Mouse (Mus musculus): Measurements from ENCODE around the gene Nfib.
A peak's percentile ranks its signal among the peaks of the same experiment; 100 is the strongest.

Nfib gene

GRCm38 (mm10) chr4:82588718-82589117 is 116.8 kb downstream of the Nfib start:
- DNase-seq = no peak

- DNase-seq = no peak
Observed at GRCm38 (mm10) chr4:82587146-82587870, 118.2 kb downstream of the Nfib start.

- DNase-seq = no peak
Observed at GRCm38 (mm10) chr4:82586637-82587036, 118.9 kb downstream of the Nfib start.

GRCm38 (mm10) chr4:82585536-82585935 is 120.0 kb downstream of the Nfib start:
- DNase-seq = no peak

GRCm38 (mm10) chr4:82585056-82585455 is 120.5 kb downstream of the Nfib start:
- no peak for DNase-seq

GRCm38 (mm10) chr4:82584548-82584947 is 121.0 kb downstream of the Nfib start:
- DNase-seq = no peak

- DNase-seq = no peak
Observed at GRCm38 (mm10) chr4:82573291-82573605, 132.3 kb downstream of the Nfib start.

GRCm38 (mm10) chr4:82572410-82573290 is 132.9 kb downstream of the Nfib start:
- DNase-seq = peak in 1 of 2 experiments; percentile 5

GRCm38 (mm10) chr4:82558816-82559215 is 146.7 kb downstream of the Nfib start:
- no peak for DNase-seq

GRCm38 (mm10) chr4:82555673-82556171 is 149.8 kb downstream of the Nfib start:
- no peak for DNase-seq

- no peak for DNase-seq
Observed at GRCm38 (mm10) chr4:82553658-82554057, 151.9 kb downstream of the Nfib start.

GRCm38 (mm10) chr4:82552238-82552637 is 153.3 kb downstream of the Nfib start:
- DNase-seq = no peak

GRCm38 (mm10) chr4:82549762-82550380 is 155.7 kb downstream of the Nfib start:
- no peak for DNase-seq

- no peak for DNase-seq
Observed at GRCm38 (mm10) chr4:82548247-82548646, 157.3 kb downstream of the Nfib start.

GRCm38 (mm10) chr4:82543936-82544335 is 161.6 kb downstream of the Nfib start:
- no peak for DNase-seq

- no peak for DNase-seq
Observed at GRCm38 (mm10) chr4:82543398-82543740, 162.2 kb downstream of the Nfib start.

- no peak for DNase-seq
Observed at GRCm38 (mm10) chr4:82542656-82543397, 162.7 kb downstream of the Nfib start.

GRCm38 (mm10) chr4:82541894-82542510 is 163.5 kb downstream of the Nfib start:
- DNase-seq = peak; percentile 85 to 93

GRCm38 (mm10) chr4:82540466-82540990 is 165.0 kb downstream of the Nfib start:
- no peak for DNase-seq

GRCm38 (mm10) chr4:82540048-82540410 is 165.5 kb downstream of the Nfib start:
- no peak for DNase-seq

GRCm38 (mm10) chr4:82539406-82540047 is 166.0 kb downstream of the Nfib start:
- no peak for DNase-seq

- no peak for DNase-seq
Observed at GRCm38 (mm10) chr4:82538815-82539214, 166.7 kb downstream of the Nfib start.
